Mouse (Mus musculus): ENCODE data around the gene Crb1. TPM values are rescaled to one million over a fixed set of nuclear protein-coding genes. Genes with fewer than 3 reads are reported as not detected.

Gene Crb1
- polyA plus RNA-seq, 1 experiment from 2014 or later = 0.08 TPM

Other genes with a start within 250 kb of the Crb1 start
- gene Zbtb41, start 45.2 kb upstream of the Crb1 start, polyA plus RNA-seq (2015; fragmentation: Nextera tagmentation; extraction: Ambion mirVana) = 9.4 and 10.1 TPM in 2 replicates
- gene Aspm, start 77.7 kb upstream of the Crb1 start, polyA plus RNA-seq (2015; fragmentation: Nextera tagmentation; extraction: Ambion mirVana) = 15.8 and 16.8 TPM in 2 replicates
- gene F13b, start 124.6 kb upstream of the Crb1 start, polyA plus RNA-seq (2015; fragmentation: Nextera tagmentation; extraction: Ambion mirVana) = not detected in 2 replicates
- not detected in 2 replicates for gene Cfhr1, start 183.2 kb upstream of the Crb1 start, polyA plus RNA-seq (2015; fragmentation: Nextera tagmentation; extraction: Ambion mirVana)

Data from limb, embryonic 13.5 days (tissue).